Mouse (Mus musculus) ES-Bruce4 (cell line): ENCODE results near the gene Man2b2.

Source experiments
- CTCF ChIP-seq: IDR thresholded peaks from one replicate; pipeline ENCODE4 v1.8.1; 2011; ENCODE audit warnings: low read depth, low read length
- POLR2A ChIP-seq: IDR thresholded peaks from one replicate; pipeline ENCODE4 v1.8.1; 2011; ENCODE audit warnings: low read length; ENCODE audit not compliant: insufficient read depth

GRCm38 (mm10) chr5:36878801-36879200, 48.3 kb upstream of the Man2b2 start:
- TF ChIP-seq POLR2A = no peak
- TF ChIP-seq CTCF = no peak
